Mouse (Mus musculus): ENCODE measurements at regions not wholly inside any gene's neighbourhood (a gene's known extent, or its start where the extent isn't known, plus 50 kb on each side); places are given as distances from the start of the nearest gene placed in this dataset.

DNA sequence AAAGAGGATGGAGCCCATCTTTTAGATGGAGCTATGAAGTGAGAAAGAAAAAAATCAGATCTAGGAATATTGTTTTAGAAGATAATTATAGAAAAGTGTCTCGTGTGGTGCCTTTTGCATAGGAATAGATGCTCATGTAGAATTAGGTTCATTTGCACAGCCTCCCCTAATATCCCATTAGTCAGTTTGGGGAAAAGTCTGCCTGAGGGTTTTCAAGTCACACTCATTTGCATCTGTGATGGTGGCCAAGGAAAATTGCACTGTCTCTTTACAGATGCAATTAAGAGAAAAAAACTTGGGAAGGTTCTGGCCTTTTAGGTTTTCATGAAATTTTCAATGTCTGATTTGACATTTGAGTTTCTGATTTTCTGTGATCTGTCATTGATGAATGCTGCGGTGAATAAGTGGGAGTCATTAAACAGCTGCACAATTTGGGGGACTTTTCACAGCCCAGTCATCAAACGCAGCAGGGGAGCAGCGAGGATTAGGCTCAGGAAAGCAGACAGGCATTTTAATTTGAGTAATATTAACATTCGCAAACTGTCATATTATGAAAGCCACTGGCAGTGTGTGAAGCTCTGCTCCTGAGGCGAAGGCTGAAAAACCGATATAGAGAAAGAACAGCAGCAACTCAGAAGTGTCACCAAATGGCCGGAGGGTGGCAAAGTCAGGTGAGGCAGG is 281.5 kb upstream of the Cxadr start:
- in situ Hi-C loops (cut with MboI, MseI) = no loop called here

DNA sequence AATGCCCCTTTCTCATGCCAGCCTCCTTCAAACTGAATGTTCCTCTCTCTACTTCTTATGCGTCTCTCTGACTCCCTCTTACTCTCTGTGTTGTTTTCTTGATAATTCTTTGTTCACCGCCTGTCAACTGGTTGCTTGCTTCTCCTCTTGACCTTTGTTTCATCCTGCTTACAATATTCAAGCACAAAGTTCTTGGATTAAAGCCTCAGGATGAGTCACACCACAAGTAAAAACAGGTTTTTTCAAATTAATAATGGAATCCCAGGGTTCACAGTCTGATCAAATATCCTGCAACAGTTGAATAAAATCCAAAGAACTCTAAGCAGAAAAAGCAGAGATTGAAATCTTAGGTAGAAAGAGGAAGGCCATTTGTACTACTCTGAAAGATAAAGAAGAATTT is 285.9 kb upstream of the Cxadr start:
- in situ Hi-C loops (cut with MboI, MseI) = no loop called here

DNA sequence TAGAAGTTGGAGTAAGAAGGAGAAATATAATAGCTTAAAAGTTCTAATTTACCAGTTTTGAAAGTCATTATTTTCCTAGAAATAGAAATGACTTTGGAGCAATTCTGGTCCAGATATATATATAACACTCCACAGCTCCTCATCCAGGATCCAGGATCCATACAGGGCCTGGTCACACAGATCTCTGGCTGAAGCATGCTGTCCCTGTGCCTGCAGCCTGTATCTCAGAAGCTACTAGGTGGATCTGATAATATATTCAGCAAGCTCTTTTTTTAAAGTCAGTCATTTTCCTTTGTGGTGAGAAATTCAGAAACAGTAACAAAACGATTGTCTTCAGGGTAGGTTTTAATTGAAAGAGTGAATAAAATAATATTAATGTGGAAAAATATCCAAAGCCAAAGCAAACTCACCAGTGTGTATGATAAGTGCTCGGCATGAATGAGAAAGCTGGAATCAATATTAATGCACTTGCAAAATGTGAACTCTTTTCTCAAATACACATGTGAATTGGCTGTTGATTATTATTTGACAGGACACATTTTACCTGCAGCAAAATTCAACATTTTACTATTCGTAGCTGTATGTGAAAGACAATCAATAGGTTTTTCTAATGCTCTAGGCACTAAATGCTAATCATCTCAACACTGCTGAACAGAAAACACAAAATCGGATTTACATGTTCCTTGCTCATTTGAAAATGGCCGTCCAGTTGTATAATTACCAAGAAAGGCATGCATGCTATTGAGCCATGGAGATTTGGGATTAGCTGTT is 288.1 kb upstream of the Cxadr start:
- in situ Hi-C loops (cut with MboI, MseI) = no loop called here

DNA sequence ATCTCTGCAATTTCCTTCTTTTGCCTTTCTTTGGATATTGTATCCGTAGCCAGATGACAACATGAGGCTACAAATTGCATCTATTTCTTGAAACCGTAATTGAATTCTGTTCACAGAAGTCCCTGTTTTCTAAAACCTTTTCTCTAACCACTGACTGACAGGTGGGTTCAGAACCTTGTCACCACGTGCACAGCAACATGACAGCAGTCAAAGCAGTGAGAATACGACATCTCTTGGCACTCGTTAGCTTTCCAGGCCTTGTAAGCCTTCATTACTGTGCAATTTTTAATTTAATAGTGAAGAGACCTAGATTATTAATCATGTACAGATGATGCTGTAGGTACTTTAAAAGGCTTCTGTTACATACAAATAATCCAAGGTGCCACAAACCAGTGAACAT is 297.3 kb upstream of the Cxadr start:
- in situ Hi-C loops (cut with MboI, MseI) = no loop called here

DNA sequence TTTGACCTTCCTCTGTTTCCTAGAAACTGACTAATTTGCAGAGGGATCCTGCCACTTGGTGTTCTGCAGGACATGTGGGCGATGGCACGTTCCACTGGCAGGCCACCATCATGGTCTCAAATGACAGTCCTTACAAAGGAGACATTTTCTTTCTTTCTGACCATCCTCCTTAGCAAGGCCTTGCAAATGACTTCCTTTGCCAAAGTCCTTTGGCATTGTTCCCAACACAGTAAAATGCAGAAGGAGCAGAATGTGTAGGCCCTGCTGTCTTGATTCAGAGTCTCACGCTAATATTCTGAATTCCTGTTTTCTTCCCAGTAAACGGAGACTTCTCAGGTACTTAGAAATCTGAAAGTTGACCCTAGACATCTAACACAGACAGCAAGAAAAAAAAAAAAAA is 308.3 kb upstream of the Cxadr start:
- in situ Hi-C loops (cut with MboI, MseI) = loop anchor here (10.0 kb wide), 1 partner anchor 292 kb away; no protein-coding TSS in a partner anchor

DNA sequence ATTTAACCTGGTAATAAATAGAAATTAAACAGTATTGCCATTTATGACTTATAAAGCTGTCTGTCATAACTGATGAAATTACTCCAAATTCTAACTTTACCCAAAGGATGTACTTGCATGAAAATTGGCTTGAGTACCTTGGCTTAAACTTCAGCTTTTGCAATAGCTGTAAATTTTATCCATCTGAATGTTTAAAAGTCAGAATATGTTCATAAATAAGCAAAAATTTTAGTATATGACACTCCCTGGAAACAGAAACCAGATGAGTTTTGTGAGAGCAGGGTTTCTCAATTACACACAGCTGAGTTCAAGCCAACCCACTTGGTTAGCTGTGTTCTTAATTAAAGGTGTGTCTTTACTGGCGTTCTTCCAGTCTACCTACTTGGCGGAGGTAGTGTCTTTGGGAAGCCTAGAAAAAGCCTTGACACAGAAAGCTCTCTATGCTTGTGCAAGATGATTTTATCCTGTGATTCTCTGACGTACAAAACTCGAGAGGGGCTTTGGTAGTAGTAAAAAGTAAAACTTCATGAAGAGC is 311.4 kb upstream of the Cxadr start:
- in situ Hi-C loops (cut with MboI, MseI) = loop anchor here (10.0 kb wide), 1 partner anchor 295 kb away; no protein-coding TSS in a partner anchor

DNA sequence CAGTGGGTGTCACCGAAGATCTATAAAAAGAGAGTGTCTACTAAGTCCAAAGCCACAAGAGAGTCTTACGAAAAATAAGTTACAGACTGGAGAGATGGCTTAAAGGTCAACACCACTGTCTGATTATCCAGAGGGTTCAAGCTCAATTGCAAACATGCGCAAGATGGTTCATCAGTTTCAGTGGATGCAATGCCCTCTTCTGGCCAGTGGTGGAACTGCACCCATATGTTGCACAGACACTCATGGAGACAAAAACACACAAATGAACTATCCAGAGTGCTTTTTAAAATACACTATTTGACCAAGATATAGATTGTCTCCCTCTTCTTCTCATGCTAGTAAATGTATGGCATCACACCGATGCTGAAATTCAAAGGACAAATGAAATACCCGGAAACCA is 312.1 kb upstream of the Cxadr start:
- in situ Hi-C loops (cut with MboI, MseI) = no loop called here

DNA sequence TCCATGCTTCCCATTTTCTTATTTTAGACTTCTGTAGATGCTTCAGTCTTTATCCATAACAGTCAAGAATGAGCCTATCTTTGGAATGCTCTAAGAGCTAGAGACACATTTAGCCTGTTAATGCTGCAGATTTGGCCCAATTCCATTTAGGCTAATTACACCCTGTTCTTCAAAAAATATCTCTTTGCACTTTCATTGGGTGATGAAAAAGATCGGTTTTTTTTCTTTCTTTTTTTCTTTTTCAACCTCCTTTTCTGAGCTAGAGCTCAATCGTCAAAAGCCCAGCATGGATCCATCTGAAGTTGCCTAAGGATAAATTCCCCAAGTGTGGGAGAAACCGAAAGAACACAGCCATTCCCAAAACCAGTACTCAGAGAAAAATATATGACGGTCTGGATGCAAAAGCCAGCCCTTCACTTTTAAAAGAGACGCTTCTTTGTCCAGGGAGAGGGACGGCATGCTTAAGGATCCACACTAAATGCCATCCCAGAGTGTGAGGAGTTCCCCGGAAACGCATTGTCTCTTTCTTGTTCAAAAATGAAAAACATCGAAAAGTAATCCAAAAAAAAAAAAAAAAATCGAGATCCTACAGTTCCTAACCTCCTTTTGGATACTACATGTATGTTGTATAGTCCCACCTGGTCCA is 314.3 kb upstream of the Cxadr start:
- in situ Hi-C loops (cut with MboI, MseI) = no loop called here

DNA sequence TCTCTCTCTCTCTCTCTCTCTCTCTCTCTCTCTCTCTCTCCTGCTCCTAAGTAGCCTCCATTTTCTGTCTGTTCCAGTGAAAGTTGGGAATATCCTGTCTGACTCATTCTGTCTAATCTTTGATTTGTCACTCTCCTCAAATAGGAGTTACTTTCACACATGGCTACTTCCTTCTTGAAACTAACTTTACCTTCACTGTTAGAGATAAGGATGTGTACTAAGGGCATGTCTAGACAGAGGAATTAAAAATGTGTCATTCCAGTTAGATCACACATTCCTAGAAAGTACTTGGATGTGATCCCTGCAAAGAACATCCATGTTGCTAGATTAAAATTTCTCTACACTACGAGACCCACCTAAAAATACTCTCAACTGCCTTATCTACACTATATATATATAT is 346.9 kb upstream of the Gm11146 start:
- in situ Hi-C loops (cut with MboI, MseI) = no loop called here

DNA sequence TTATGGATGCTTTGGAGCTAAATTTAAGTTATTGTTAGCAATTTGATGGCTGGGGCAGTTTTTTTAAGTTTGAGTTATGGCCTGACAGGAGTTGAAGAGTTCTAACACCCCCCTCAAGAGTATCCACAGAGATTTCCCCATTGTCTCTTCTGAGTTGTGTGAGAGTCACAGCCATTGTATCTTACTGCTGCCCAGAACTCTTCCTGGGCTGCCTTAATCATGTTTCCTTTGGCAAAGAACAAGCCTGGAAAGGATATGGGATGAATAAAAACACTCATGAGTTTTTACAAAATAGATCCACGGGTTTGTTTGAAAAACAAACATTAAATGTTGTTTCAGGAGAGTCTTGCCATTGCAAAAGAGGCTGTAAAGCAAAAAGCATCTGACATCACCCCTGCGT is 343.5 kb upstream of the Gm11146 start:
- in situ Hi-C loops (cut with MboI, MseI) = no loop called here

DNA sequence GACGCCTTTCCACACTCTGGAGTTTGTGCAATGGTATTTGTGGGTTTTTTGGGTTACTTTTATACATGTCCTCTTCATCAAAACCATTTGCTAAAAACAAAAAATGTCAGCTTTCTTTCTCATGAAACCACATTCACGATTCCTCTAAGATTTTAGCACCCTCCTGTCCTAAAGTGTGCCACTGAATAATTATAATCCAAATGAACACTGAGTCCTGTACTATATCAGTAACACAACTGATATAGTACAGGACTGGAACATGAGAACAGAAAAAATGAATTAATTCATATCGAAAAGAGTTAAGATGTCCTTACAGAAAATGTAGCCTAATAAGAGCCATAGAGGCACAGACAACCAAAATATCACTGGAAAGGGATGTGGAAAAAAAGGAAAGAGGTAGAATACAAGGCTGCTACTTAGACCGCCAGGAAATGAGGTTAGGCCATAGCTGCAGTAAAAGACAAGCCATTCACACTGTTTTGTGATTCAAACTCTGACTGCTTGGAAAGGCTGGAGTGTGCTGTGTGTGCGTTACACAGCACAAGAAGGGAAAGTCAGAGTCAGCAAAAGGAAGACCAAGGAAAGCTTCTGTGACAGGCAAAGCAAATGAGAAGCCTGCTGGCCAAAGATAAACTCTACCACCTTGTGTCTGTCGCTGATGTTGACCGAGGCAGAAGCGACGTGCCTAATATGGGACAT is 329.3 kb upstream of the Gm11146 start:
- in situ Hi-C loops (cut with MboI, MseI) = no loop called here

DNA sequence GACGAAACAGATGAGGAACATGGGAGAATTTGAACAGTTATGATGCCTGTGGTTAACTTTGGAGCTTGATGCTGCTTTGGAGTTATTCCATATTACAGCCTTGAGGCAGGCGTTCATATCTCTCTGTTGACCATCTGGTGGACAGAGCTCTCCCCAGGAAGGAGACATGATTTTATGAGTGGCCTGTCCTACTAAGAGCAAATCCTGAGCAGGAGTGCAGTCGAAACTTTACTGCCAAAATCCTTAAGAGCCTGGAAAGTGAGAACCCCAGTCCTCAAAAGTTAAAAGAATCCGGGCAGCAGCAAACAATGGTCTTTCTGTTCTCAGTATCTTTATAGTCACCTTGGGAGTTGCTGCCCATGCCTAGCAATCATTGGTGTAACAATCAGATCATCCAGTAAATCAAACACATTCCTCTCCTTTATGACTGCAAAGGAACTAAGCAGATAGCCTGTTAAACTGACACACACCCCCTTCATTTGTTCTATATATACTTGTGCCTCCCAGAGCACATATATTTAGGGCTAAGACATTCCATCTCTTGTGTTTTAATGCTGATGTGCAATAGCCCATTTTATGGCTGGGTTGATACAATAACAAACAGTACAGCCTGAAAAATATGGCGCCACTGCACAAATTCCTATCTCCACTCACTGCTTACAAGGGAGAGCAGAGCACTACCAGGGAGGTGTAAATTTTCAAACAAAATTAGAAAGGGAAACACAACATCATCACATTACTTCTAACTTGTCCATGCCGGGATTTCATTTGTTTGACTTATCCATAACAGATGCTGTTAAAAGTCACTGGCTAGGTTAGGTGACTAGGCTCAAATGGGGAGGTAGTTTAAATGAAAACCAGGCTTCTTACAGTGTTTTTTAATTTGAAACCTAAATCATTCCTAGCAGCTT is 312.5 kb upstream of the Gm11146 start:
- in situ Hi-C loops (cut with MboI, MseI) = no loop called here

DNA sequence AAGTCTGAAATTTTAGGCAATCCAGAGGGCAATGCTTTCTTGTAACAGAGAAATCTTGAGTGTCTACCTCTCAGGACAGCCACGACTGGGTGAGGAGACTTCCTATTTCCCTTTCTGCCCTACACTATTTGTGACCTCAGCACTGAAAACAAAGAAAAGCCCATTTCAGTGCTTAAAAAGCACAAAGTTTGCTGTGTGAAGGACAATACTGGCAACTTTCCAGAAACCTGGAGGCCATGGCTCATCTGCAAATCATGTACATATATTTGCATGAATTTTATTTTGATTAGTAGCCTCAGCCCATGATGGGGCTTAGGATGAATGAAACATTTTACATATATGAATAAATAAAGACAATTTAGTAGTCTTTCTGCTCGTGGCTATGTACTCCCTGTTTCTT is 292.4 kb upstream of the Gm11146 start:
- in situ Hi-C loops (cut with MboI, MseI) = no loop called here

DNA sequence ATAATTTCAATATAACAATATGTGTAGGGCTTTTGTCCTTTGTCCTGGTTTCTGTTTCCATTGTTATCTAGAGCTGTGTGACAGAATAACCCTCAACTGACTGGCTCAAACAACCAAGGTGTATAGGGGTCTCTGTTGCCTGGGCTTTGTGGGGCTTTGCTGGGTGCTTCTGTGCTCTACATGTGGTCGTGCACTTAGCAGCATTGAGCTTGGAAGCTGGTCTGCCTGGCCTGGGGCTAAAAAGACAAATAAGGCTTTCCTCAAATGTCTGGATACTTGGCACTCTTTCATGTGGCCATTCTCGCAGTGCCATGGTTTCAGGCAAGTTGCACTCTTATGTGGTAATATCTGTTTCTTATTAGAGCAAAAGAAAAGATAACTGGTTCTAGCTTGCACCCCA is 291.8 kb upstream of the Gm11146 start:
- in situ Hi-C loops (cut with MboI, MseI) = no loop called here

DNA sequence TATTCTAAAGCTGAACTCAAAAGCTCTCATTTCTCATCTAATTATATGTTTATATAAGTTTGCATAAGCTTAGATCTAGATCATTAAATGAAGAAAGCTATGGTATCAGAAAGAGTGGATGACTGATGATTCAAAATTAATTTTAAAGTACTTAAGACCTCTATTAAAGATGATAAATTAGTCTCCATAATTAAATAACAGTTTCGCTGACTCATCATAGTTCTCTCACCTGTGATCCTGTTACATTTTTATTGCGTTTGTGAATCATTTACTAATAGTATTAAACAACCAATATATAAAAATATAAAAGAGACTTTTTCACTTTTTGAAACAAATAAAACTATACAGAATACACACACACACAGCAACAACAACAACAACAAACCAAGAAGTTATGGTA is 290.8 kb upstream of the Gm11146 start:
- in situ Hi-C loops (cut with MboI, MseI) = no loop called here

DNA sequence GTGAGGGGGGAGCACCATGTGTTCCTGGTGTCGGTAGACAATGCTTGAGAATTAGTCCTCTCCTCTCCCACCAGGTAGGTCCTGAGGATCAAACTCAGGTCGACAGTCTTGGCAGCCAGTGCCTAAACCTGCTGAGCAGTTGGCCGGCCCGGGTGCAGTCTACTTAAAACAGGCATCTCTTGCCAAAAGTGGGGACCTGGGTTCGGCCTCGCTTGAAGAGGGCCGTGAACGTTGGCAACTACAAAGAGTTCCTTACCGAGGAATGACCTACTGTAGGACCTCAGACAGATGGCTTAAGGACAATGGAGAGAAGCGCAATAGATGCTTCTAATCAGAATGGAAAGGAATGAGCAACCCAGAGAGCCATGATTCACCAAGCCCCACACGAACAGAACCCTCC is 287.5 kb upstream of the Gm11146 start:
- in situ Hi-C loops (cut with MboI, MseI) = no loop called here

DNA sequence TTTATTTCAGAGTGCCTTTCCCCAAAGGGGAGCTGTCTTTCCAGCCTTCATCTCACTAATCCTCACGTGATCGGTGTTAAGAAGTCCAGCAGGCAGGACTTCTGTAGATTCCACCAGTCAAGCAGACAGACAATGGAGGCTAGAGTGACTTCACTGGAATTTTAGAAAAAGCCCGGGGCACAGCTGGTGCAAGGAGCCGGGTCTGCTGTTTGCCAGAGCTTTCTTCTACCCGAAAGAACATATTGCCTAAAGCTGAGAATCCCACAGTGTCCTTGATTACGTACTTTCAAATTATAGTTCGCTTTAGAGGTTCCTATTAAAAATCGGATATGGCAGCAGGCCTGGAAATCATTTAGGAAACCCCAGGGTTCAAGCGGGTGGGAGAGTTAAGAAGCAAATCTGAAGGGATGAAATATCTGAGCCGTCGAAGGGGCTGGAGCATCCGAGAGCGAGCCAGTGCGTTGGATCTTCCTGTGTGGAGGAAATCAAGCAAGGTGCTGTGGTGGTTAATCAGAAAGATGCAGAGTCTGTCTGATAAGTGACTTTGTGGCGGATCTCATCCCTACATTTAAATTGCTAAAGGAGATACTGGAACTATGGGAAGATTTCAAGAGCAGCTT is 283.3 kb upstream of the Gm11146 start:
- in situ Hi-C loops (cut with MboI, MseI) = no loop called here

DNA sequence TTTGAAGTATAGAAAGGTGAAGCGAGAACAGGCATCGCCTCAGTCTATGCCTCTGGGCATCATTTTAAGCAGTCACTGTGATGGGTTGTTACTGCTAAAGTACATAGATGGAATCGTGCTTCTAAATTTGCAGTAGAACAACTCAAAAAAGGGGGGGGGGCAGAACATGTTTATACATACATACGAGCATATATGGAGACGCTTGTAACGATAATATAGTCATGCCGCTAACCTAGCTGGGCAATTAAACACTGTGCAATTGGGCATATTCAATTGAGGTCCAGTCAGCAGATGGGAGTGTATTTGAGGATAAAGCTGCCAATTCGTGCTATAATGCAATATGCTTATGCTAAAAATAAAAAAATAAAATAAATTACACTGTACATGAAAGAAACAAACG is 282.6 kb upstream of the Gm11146 start:
- in situ Hi-C loops (cut with MboI, MseI) = no loop called here

DNA sequence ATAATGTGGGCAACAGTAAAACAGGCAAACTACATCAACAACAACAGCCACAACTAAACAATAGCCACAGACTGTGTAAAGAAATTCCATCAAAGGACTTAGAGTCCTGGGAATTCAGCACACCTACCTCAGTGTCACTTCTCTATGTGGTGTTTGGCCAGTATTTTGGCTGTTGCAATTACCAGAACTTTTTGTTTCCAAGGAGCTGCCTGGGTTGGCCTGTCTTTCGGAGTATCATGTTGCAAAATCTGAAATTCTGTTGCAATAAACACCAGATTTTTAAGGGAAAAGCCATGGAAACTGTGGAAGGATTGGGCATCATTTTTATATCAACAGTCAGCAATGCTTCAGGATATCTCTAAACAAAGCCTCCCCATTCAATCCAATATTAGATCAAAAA is 275.1 kb upstream of the Gm11146 start:
- in situ Hi-C loops (cut with MboI, MseI) = no loop called here

DNA sequence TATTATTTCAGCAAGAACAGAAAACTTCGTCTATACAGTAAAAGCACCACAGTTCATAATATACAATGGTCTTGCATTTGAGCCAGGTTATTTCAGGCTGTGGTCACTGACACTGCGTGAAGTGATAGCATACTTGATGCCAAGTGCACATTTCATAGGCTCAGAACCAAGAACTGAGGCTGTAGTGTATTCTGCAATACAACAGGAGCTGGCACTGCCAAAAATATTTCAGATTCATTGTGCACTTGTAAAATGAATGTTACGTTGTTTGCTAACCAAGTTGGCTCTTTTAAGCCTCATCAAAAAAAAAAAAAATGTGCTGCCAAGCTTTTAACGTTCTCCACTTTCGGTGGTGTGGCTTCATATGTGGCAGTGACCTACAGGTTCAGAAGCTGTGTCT is 261.4 kb upstream of the Gm11146 start:
- in situ Hi-C loops (cut with MboI, MseI) = no loop called here

All from regulatory T cell (primary cell).